Mouse (Mus musculus) yolk sac, embryonic 10.5 days (tissue): ENCODE data around the gene Prmt7.

ENCODE experiments used
- DNase-seq: peaks from one replicate; pipeline ENCODE4 v3.0.0-alpha.2; 2017; ENCODE audit warnings: low spot score

Gene Prmt7

DNA sequence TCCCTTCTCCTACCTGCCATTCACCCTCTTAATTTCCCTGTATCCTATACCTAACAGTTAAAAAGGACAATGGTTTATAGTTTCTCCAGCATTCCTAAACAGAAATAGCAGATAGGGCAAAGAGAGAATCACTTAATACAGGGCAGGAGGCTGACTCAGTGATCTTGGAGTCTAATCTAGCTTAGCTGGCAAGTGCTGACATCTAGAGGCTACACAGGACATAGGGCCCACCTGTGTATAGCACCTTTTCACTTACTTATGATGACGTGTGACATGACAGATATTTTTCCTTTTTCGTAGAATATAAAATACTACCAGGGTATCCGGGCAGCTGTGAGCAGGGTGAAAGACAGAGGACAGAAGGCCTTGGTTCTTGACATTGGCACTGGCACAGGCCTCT is 8.9 kb downstream of the Prmt7 start:
- no peak for DNase-seq

DNA sequence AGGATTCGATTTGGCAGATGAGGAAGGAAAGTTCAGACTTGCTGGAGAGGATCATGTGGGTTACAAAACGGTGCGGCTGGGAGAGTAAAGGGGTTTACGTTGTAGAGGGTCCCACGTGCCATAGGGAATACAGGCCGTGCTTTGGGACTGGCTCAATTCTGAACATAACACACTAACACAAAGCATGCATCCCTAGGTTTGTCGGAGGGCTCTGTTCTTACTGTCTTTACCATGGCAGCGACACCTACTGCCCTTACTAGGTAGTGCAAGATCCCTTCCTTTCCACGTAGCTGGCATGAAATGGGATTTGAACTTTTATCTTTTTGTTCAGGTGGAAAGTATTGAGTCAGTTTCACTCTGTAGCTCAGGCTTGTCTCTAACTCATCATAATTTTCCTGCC is 15.9 kb downstream of the Prmt7 start:
- DNase-seq = peak; percentile 15

DNA sequence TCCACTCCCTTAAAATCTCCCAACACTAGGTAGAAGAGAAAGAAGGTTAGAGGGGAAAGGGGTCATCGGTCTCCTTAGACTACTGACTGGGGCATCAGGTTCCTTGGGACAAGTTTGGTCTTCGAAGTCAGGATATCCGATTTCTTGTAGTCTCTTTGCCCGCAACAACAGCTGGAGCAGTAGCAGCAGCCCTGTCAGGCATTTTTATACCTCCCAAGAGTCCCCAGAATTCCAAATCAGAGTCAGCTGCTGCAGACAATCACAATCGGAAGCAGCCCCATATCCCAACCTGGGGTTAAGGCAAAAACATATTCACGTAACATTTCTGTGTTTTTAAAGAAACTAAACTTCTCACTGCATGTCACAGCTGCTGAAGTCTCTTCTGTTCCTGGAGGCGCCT is 20.8 kb downstream of the Prmt7 start:
- DNase-seq = no peak

DNA sequence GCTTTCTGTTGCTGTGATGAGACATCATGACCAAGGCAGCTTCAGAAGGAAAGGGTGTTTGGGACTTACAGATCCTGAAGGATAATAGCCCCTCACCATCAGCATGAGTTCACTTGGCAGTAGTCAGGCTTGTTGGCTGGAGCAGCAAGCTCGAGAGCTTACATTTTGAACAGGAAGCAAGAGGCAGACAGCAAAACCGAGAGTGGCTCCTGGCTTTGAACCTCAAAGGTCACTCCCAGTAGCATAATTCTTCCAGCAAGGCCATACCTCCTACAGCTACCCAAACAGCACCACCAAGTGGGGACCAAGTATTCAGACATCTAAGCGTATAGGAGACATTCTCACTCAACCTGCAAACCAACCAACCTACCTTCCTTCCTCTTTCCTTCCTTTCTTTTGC is 22.0 kb downstream of the Prmt7 start:
- DNase-seq = no peak

DNA sequence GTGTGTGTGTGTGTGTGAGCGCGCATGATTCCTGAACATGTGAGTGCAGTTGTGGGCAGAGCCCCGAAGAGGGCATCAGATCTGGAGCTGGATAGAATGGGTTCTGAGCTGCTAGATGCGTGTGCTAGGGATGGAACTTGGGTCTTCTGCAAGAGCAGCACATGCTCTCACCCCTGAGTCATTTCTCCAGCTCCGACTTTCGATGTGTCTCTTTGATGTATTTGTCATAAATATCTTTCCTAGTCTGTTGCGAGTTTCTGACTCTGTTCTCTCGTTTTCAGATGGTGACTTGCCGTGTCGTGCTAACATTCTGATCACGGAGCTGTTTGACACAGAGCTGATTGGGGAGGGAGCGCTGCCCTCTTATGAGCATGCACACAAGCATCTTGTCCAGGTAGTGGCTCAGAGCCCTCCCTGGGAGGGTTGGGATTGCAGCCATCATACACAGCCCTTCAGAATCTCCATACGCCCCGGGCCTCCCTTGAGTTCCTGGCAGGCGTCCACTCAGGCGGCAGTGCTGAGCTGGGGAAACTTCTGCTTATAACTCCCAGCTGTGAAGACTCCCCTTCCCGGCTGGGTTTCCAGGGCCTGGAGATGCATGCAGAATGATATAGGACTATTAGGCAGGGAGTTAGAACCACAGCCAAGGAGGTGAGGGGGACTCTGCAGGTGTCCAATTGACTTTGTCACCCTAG is 24.0 kb downstream of the Prmt7 start:
- DNase-seq = no peak

DNA sequence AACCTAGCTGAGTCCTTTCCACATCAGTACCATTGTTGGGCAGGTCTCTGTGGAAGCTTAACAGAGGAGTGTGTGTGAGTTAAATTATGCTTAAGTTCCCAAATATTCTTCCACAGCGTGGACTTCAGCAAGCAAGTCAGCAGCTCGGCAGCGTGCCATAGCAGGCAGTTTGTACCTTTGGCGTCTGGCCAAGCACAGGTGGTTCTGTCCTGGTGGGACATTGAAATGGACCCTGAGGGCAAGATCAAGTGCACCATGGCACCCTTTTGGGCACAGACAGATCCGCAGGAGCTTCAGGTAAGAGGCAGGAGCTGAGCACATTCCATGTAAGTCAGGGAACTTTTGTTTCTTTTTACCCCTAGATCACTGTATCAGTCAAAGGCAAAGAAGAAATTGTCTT is 26.4 kb downstream of the Prmt7 start:
- DNase-seq = no peak

DNA sequence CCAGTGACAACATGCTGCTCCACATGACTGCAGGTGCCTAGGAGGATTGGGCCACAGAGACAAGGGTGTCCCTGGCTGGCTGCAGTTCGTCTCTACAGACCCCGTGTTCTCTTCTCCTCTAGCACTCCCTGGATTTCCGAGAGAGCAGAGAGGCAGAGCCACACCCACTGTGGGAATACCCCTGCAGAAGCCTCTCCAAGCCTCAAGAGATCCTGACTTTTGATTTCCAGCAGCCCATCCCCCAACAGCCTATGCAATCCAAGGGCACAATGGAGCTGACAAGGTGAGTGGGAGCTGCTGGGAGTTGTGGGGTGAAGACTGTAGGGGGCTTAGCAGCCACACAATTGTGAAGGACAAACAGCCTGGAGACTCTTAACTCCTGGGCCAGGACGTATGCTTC is 39.5 kb downstream of the Prmt7 start:
- DNase-seq = no peak

DNA sequence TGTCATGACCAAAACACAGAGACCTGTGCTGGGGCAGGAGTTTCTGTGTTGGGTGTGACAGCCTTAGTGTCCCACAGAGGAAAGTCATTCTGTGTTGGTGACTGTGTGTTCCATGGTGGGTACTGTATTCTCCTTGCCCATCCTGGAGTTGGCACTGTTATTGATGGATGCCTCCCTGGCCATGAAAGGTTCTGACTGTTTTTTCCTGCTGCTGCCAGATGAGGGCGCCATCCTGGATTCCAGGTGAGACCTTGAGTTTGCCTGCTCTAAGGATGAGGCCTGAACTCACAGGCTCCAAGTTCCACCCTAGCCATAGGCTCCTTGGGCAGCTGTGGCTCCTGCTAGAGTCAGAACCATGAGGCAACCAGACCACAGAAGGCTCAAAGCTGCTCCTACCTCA is 47.4 kb downstream of the Prmt7 start:
- no peak for DNase-seq

DNA sequence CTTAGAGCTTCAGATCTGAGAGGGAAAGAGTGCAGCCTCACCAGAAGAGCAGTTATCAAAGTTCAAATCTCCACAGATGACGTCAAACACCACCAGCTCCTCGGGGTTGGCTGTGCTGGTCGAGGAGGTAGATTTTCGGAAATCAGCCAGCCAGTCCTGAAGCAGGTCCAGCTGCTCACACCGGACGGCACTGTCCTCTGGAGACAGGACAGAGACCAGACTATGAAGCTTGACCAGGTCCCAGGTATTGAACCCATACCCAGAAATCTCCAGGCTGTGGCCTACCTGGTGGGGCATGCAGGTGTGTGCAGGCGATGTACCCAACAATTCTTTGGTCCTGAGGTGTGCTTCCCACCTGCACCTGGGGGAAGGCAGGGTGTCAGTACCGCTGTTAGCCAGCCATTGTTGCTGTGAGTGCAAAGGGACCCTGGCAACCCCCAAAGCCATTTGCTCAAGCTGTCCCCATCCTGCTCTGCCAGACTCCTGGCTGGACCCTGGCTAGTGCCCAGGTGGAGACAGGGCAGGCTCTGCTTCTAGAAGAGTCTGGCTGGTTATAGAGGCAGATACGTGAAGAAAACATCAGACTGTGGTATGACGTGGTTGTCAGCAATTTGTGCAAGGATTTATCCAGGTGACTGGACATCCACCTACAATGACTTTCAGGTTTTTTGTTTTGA is 49.0 kb downstream of the Prmt7 start:
- DNase-seq = no peak

DNA sequence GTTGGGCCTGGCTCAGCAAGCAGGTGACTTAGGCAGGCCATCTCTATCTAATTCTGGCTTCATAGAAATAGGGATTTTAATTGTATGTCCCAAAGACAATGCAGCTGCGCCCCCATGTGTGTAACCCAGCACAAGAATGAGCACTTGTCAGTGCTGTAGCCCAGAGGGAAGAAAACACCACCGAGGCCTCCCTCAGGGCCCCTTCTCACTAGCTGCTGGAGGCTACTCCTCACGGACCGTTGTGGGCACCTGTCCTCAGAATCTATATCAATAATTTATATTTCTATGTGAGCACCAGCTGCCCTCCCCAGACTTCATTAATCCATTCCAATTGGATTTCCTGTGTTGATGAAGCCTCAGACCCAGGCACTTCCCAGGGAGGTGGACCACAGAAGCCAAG is 50.2 kb downstream of the Prmt7 start:
- no peak for DNase-seq

DNA sequence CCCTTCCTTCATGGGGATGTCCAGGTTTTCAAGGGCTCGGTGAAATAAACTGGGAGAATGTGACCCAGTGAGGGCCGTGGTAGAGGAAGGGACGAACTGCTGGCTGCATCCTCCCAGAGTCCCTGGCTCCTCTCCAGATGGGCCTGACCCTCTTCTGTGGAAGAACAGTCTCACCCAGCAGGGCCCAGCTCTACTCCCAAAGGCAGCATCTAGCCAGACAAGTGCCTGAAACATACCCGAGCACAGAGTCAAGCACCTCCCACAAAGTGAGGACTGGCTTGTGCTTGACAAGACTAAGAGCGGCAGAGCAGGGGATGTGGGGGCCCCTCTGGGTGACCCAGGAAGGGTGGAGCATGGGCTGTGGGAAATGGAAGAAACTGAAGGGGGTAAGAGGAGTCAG is 51.6 kb downstream of the Prmt7 start:
- no peak for DNase-seq

DNA sequence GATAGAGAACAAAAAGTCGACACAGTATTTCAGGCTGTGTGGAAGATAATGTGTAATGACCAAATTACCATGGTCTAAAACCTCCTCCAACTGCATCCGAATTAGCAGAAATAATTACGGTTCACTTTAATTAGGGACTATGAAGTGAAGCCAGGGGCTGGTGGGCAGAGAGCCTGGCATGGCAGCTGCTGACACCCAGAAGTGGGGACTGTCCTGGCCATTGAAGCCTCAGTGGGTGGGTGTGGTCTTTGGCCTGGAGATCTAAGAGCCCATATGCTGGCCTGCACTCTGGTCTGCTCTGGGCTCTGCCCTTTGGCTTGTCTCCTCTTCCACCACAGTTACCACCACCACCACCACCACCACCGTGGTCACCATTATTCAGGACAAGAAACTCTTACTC is 53.2 kb downstream of the Prmt7 start:
- DNase-seq = no peak

DNA sequence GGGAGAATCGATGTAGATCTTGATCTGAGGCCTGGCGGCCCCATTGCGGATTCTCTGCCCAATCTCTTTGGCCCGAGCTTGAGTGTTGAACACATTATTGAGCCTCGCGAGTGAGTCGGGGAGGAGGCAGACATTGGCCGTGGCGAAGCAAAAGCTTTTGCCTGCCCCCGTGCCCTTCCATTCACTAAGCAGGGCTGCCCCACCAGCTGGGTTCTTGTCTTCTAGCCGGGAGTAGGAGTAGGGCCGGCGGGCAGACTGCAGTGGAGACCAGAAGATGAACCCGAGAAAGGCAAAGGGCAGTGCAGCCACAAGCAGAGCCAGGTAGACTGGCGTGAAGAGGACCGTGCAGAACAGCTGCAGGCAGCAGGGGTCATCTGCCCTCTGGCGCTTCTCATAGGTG is 54.7 kb downstream of the Prmt7 start:
- DNase-seq = no peak

DNA sequence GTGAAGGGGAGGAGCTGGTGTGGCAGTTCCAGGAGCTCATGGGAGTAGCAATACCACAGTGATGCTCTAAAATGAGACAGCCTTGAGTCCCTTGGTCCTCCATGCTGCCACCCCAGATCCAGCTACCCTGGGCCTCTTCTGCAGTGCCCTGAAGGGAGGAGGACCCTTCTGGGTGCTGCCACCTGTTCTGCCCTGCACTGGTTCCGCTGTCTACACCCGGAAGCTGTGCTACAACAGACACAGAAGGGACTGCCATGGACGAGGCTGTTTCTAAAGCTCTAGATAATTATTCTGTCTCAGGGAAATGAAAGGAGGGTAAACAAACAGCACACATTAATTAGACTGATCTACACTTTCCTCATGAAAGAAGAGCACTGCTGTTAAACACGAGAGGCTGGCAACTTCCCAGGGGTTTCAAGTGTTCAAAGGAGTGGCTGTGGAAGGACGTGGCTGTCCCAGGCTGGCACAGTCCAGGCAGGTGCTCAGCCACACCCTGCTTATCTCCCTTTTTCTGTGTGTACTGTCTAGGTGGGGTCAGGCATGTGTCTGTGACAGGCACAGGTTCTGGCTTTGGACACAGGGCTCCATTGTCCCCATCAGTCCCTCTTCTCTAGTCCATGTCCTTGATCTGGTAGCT is 58.1 kb downstream of the Prmt7 start:
- no peak for DNase-seq

DNA sequence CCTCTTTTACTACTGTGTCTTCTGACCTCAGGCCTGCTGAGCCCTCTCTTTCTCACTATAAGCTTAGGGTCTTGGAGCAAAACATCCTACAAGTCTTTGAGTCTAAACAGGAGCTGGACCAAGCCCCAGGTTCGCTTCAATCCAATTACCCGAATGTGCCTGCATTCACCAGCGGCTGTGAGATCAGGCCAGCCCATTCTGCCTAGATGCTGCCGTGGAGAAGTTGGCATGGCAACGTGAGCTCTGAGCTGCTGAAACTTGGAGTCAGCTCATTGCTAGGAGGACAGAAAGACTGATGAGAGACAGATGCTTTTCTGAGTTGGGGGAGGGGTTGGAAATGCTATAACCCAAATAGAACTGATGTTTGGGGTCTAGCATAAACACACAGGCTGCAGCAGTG is 60.1 kb downstream of the Prmt7 start:
- no peak for DNase-seq

DNA sequence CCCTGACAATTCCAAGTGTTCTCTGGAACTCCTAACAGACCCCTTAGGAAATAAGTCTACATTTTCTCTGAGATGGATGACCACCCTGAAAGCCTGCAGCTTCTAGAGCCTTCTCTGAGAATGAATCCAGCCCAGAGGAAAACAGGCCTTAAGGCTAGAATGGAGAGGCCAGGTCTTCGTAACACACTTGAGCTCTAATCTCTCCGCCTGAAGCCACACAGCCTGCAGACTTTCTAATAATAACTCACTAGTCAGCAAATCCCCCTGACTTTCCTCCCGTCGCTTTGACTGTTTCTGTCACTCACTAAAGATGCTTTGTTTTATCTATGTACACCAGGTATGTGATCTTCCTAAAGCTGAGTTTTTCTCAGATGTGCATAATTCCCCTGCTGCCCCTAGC is 60.6 kb downstream of the Prmt7 start:
- no peak for DNase-seq

DNA sequence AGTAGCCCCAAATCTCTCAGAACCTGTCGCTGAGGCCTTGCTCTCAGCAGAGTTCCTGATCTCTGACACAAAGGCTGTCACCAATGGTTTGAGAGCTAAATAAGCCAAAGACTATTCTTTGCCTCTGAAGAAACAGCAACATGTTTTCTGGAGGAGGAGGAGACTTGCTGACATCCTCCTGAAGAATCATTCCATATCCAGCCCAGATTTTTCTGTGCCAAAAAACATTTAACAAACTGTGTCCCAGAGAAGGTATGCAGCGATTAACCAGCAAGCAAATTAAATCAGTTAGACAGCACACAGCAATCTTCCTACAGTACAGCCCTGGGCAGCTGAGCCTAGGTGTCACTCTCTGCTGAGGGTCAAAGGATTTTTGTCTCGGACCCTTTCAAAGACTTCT is 62.7 kb downstream of the Prmt7 start:
- no peak for DNase-seq

DNA sequence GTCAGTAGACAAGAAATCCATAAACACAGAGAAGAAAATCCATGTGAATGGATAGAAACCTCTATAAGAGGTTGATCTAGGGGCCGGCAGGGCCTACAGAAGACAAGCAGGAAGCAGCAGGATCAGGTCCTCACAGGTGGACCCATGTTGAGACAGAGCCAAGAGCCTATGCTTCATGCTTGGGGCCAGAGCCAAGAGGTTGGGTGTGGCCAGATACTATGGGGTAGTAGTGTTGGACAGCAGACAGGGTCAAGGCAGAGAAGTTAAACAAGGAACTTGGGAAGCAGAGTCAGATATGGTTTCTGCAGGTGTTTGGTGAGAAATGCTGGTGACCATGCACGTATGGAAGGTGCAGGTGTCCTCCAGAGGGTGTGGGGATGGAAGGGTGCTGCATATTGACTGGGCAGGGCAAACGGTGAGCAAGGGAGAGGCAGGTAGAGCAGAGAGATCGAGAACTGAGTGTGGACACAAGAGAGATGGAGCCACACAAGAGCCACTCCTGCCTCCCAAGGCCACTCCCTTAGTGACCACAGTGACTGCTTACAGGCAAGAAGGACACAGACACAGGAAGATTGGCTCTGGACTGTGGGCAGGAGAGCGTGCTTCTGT is 66.1 kb downstream of the Prmt7 start:
- no peak for DNase-seq

DNA sequence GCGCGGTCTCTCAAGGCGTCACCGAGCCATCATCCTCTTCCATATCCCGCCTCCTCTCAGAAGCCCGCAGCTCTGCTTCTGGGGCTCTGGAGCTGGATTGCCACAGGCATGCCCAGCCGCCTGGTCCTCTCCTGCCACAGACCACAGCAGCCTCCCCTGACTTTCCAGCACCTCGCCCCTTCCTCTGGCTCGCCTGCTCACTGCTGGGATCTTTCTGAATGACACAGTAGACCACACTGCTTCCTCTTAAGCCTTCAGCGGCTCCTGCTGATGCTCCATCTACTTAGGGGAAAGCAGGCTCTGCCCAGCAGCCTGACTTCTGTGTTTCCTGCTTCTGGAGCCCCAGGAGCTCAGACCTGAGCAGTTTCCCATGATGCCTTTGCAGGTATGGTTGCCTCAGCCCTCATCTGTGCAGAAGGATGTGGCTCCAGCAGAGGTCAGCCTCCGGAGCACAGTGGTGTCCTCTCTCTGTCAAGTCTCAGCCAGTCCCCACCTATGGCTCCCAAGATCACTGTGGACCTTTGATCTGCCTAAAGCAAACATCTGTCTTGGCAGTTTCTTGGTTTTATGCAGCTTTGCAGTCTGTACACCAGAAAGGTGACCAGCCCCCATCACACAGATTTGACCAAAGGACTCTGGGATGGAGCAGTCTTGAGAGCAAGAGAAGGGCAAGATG is 67.8 kb downstream of the Prmt7 start:
- peak; percentile 79 for DNase-seq

DNA sequence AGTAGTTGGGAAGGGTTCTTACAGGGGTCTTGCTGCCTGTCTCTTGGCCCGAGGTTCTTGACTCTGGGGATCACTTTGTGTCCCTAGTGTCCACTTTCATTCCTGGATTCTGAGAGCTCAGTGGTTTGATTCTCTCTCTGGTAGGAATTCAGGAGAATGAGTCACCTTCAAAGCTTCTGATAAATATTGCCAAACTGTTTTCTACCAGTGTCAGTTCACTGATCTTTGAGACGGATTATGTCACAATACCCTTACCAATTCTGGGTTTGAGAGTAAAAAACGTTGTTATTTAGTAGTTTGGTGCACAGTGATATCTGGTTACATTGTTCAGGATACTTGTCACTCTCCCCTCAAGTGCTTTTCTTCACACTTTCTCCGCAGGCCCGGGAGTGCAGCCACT is 69.4 kb downstream of the Prmt7 start:
- DNase-seq = peak; percentile 30

DNA sequence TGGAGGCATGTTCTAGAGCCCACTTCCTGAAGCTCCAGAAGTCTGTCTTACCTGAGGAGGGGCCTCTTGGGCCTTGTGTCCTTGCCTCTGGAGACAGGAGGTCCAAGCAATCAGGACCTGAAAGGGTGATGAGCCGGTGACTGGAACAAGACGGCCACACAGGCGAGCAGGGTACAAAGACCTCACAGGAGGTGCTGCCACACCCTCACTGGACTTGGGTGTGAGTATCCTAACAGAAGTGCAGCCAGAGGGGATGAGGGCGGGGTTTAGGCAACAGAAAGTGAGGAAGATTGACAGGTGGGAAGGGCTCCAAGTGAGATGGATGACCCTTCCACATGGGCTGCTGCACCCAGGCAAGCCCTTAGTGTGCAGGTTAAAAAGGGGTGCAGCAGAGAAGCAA is 70.1 kb downstream of the Prmt7 start:
- peak; percentile 38 for DNase-seq

DNA sequence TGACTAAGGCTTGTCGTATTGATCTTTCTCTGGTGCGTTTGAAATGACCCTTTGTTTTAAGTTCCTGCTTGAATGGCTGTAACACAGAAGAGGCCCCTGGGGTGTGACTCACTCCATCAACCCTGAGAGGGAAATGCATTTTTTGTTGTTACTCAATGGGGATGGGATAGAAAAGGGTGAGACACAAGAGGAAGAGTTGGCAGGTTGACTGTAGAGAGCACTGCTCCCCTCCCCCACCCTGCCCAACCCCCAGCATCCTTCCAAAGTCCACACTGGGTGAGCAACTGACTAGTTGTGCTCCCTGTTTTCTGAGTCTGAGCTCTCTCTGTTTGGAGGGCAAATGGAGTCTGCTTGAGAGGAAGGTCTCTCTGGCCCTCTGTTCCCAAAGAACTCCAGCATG is 76.7 kb downstream of the Prmt7 start:
- DNase-seq = peak; percentile 77

DNA sequence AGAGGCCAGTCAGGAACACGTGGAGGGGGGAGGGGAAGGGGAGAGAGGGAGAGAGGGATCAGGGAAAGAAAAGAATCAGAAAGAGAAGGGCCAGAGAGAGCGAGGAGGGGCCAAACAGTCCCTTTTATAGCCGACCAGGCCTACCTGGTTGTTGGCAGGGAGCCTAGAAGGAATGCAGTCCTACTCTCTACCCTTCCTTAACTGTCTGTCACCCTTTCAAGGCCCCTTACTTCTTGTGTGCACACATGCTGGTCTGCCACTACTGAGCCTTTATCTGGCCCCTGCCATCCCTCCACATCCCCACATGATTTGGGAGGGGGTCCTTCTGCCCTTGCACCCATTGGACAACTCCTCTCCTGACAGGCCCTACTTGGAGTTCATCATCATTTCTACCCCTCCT is 78.0 kb downstream of the Prmt7 start:
- no peak for DNase-seq
